Mouse (Mus musculus): ENCODE measurements around the gene Prkce.
A peak's percentile ranks its signal among the peaks of the same experiment; 100 is the strongest.

Prkce gene

DNA sequence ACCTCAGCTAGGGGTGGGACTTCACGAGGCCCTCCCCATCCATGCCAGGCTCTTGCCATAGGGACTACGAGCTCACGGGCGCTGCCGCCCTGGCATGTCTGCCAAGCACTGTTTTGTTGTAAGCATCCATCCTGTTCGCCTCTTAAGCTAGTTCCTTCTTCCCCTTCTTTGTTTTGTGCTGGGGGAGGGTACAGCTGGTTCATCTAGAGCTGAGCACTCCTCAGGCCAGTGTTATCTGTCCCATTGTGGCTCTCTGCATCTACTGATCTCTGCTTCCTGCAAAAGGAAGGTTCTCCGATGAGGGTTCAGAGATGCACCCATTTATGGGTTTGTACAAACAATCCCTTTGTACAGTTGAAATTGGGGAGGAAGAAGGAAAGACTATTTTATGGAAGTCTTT, 9.1 kb downstream of the Prkce start:
- no peak for DNase-seq (ENCODE audit: low read depth)

DNA sequence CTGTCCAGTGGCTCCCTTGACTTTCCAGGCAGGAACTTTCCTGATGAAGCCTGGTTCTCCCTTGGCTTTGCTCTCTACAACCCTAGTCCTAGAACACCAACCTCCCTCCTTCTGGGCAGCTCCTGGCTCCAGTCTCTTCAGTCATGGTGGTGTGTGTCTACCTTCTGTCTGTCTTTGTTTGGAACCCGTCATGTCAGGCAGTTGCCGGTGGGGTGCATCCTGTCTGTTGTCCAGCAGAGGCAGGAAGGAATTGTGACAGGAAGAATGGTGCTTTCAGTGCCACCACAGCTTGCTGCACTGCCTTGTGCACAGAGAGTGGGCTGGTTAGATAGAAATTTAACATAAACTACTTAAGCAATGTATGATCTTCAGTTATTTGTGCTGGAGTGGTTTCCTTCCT, 16.2 kb downstream of the Prkce start:
- DNase-seq (ENCODE audit: low read depth): peak; percentile 69

DNA sequence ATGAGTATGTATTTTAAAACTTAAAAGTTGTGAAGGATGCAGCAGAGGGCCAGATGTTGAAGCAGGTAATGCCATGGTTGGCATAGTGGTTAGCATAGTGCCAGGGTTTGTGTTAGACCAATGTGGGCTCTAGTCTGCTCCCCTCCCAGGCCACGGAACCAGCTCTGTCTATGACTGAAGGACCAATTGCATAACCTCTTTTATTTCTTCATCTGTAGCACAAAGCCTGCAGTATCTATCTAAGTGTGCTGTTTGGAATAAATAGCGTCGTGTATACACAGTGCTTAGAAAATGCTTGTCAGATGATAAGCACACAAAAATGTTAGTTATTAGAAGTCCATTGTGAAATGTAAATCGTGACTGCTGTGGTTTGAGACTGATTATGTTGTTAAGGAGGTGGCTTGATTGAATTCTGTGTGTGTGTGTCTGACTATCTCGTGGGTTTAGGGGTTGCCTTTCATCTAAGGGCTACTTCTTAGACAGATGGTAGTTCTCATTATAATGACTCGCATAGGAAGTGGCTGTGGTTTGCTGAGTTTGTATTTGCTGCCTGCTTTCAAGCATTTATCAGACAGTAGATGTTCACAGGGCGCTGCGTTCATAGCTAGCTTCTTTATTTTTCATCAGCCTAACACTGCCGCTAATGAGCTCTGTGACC, 17.1 kb downstream of the Prkce start:
- DNase-seq (ENCODE audit: low read depth): peak; percentile 73

DNA sequence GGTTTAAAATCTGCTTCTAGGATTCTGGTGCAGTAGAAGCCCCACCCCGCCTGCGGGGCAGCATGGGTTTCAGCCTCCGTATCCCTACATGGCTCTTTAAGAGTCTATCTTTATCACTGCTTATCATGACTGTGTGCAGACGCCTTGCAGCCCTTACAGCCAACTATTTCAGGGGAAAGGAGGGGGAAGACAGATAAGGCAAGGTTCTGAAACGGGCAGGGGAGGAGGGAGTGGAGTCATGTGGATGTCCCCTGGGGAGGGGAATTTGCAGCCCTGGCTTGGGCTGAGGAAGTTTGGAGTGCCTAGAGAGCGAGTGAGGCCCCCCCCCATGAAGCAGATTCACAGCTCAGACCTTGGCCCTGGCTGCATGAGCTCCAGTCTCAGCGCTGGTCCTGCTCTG, 18.0 kb downstream of the Prkce start:
- DNase-seq (ENCODE audit: low read depth): peak; percentile 86

DNA sequence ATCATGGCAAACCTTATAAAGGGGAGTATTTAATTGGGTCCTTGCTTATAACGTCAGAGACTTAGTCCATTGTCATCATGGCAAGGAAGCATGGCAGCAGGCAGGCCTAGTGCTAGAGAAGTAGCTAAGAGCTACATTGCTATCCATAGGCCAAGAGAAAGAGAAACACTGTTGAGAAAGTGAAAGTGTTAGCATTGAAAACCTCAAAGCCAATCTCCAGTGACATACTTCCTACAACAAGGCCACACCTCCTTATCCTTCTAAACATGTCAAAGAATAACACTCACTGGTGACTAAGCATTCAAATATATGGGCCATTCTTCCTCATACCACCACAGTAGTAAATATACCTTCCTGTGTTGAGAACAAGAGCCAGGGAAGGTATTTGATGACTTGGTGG, 20.2 kb downstream of the Prkce start:
- DNase-seq (ENCODE audit: low read depth): peak; percentile 91

DNA sequence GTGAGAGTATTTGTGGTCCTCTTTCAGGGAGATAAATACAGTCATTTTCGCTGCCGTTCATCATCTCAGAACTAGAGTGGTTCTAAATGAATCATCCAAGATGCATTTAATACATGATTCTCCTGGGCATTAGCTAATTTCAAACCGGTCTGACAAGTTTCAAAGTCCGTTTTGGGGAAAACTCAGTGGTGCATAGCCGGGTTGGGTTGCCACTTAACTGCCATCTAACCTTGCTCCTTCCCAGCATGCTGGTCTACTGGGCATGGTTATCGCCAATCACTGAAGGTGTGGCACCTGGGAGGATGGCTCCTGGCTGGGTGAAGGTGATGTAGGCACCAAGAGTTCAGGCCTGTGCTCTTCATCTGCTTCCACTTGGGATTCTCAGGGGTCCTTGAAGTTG, 26.4 kb downstream of the Prkce start:
- no peak for DNase-seq (ENCODE audit: low read depth)

DNA sequence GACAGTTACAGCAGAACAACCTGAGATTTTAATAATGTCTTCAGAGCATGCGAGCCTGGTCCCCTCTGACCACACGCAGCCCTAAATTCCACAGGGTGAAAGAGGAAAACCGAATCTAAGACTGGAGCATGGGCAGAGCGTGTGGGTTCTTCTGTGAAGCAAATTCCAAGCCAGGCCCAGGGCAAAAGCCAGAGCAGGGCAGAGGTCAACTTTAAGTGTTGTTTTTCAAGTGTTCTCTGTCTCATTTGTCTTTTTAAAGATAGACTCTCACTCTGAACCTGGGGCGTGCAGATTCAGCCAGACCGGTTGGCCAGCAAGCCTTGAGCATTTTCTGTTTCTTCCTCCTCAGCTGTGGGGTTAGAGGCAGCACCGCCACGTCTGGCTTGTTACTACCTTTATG, 27.3 kb downstream of the Prkce start:
- no peak for DNase-seq (ENCODE audit: low read depth)

DNA sequence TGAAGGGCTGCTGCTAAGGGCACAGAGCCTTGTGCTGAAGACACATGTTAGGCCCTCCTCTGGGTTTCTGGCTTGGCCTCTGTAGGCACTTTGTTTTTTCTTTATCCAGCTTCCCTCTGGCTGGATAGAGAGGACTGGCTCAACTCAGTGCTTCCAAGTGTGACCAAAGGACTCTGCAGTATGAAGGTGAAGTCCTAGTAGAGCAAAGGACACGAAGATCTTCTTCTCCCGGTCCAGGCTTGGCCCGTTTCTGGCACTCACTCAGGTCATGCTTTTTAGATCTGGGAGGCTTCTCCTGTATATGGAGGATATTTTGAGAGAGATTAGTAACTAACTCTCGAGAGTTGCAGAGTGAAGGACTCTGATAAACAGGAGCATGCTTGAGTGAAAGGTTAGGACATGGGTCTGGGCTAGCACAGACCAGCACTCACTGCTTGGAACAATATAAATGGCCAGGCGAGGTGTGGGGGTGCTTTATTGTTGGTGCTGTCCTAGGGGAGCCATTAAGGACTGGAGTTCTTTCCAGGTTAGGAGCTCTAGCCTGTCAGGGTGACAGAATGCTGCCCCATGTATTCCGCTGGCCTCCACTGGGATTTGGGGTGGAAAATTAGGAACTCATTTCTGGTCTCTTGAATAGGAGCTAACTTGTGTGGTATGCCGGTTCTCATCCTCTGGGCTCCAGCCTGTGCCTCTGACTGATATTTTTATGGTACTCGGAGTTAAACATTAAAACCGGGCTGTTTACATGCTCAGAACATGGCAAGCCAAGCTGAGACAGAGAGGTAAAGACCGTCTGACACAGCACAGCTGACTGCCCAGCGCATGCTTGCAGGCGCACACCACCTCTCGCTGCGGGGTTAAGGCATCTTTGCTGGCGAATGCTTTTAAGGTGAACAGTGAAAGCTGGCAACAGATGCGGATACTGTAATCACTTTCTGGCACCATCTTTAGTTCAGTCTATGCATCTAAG, 31.2 kb downstream of the Prkce start:
- DNase-seq (ENCODE audit: low read depth): no peak

DNA sequence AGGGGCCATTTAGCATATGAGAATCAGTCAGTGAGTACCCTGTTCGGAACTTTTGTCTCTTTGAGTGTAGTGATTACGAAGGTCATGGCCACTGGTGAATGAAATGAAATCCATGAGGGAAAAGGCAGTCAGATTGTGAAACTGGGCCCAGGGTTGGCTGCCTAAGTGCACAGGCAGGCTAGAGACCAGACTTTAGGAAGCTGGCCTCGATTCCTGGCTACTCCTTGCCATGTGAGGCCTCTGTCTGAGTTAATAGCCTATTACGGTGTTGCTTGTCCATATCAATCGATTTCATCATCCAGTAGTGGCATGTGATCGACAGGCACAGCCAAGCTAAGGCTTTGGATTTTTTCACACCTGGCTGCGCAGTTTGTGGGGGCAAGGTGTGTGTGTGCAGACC, 34.4 kb downstream of the Prkce start:
- DNase-seq (ENCODE audit: low read depth): no peak

DNA sequence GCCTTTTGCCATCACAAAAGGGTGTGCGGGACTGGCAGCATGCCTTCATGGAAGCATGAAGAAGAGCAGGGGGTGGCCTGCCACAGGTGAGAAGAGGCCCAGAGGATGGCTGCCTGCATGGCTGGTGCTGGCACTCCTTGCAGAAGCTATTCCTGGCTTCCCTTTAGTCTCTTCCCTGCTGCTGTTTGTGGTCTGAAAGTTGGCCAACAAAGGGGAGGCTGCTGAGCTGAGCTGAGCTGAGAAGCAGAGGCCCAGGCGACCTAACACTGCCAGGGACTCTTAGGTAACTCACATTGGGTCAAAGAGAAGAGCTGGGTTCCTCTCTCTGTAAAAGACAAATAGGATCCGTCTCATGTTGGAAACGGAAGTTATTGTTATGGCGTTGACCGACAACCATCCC, 35.4 kb downstream of the Prkce start:
- peak; percentile 7 for DNase-seq (ENCODE audit: low read depth)

DNA sequence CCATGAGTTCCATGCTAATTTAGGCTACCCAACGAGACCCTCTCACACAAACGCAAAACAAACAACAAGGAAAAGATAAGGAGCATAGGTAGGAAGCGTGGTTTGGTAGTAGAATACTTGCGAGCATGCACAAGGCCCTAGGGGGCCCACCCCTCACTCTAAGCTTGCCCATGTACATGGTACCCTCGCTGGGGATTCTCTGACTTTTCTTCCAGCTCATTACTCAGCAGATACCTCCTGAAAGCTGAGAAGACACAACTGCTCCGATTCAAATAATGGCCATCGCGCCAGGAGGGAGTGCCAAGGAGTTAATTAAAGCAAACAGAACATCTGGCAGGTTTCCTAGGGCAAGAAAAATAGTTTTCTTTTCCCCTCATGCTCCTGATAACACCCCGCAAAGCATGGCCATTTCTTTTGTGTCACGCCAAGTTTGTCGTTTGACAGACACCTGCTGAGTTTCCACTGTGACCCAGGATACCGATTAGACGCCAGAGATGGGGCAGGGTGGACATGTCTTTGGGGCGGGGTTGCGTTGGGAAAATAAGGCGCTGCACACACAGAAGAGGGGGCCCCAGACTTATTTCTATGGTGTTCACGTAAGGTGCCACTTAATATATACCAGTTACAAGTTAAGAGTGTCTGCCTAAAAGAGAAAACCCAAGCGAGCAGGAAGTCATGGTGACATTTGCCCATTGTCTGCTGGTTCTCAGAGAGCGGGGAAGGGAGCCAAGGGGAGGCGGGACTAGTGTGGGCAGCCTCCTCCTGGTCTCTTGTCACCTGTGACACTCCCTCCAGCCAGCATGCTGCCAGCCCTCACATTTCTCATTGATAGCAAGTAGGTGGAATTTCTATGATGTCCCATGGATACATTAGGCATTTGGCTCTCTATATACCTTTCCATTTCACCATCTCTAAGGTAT, 36.2 kb downstream of the Prkce start:
- no peak for DNase-seq (ENCODE audit: low read depth)

DNA sequence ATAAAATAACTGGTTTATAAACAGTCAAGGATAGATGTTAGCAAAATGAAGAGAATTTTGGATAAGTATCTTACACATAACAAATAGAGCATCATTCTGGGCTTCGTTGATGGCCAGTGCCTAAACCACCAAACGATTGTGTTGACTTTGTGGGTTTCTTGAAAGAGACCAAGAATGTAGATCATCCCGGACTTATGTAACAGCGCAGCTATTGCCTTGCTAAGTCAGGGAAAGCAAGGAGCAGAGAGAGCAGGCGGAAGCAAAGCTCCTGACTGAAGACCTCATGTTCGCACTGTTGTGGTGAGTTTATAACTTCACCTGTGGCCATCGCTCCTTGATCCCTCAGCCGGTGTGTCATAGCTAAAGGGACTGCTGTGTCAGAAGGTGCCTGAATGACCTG, 38.7 kb downstream of the Prkce start:
- DNase-seq (ENCODE audit: low read depth): peak; percentile 51

DNA sequence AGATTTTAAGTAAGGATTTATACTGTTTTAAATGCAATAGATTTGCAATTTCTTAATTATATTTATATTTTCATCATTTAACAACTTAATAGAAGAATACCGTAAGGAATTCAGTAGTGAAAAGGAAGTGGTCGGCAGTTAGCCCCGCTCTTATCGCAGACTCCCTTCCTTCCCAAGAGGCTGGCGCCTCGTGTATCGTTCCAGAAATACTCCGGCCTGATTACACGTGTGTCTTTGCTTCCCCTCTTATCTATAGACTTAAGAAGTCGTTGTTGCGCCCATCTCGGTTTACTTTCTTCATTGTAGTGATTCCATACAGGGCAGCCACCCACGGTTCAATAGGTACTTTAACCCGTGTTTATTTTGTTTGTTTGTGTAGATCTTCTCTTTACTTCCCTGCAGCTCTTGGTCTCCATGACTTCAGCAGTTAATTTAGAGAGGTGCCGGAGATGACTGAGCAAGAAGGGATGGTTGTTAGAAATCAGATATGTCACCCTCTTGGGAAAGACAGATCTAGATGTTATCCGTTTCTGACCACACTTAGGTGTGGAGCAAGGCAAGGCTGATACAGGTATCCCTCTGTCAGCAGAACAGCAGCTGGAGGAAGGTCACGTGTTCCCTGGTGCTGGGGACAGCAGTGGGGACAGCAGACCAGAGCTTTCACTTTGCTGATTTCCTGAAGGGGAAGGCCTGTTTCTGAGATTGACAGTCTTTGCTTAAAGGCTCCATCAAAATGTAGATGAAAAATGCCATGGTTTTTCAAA, 40.7 kb downstream of the Prkce start:
- peak; percentile 50 for DNase-seq (ENCODE audit: low read depth)

DNA sequence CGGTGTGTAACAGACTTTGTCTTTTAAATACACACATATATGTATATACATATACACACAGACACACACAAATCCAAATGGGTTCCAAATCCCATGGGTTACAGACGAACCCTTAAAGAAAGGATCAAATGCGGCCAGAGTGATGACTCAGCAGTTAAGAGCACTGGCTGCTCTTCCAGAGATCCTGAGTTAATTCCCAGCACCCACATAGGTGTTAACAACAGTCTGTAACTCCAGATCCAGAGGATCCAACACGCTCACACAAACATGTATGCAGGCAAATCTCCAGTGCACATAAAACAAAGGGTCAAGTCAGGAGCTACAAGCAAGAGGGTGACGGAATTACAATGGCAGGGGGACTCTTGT, 41.2 kb downstream of the Prkce start:
- DNase-seq (ENCODE audit: low read depth): no peak

DNA sequence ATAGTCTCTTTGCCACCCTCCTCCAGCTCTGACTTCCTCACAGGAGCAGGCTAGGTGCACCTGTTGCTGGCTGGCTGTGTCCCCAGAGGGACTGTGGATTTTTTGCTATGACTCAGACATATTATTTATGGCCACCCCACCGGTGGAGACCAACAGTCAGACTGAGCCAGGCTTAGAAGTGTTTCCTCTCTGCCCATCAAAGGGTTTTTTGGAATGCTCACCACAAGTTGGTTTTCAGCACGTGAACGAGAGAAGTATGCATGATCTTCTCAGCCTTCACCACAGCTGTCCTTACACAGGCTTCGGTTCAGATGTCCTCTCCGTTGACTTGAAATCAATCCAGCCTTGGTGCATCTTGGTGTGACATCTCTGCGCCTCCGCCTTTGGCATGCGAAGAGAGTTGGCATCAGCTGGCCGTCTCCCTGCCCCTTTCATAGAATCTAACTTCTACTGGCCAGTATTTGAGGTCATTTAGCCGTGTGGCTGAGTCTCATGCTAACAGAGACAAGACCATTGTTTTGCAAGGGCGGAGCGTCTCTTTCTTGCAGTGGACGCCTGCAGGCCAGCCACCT, 42.2 kb downstream of the Prkce start:
- DNase-seq (ENCODE audit: low read depth): peak; percentile 30

DNA sequence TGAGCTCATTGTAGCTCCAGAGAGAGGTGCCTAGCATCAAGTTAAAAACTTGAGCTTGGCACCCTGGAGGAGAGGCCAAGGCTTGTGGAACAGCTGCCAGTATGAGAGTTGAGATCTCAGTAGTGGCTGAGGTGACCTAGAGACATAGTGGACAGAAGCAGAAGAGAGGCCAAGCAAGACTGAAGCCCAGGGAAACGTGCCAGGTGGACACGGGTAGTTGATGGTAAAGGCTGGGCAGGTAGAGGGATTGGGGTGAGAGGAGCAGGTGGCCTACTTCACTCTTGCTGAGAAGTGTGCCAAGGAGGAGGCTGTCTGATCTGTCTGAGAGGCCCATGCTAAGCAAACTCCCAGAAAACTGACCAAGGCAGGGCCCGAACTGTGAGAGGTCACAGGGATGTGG, 44.6 kb downstream of the Prkce start:
- DNase-seq (ENCODE audit: low read depth): no peak

DNA sequence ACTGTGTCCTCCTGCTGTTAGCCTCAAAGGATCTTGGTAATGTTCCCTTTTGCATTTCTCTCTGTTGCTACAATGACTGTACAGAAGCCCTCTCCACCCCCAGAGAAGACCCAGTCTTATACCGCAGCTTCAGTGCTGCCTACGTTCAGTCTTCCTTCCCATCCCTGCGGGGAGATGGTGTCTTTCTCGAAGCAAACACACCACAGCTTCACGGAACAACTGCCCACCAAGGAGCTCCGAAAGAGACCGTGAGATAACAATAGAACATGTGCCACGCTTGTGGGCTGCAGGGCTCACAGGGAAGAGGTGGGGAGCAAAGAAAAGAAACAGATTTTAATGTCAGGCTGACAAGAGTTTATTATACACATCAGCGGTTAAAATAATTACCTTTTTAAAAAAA, 46.7 kb downstream of the Prkce start:
- DNase-seq (ENCODE audit: low read depth): no peak

DNA sequence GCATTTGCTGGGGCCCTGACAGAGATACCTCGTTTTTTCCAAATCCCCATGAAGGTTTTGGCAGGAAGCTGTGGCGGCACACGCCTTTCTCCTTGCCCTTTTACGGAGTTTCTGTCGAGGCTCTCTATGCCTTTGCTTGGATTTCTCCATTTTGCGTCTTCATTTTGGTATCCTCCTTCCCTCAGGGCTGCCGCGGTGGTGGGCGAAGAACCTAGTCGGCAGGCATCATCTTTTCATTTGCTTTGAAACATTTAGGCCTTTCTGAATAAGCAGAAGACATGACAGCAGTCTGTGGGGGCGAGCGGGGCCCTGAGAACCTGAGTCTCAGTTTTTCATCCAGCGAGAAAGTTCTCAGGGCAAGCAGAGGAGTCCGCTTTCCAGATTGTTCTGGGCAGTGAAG, 47.2 kb downstream of the Prkce start:
- no peak for DNase-seq (ENCODE audit: low read depth)

DNA sequence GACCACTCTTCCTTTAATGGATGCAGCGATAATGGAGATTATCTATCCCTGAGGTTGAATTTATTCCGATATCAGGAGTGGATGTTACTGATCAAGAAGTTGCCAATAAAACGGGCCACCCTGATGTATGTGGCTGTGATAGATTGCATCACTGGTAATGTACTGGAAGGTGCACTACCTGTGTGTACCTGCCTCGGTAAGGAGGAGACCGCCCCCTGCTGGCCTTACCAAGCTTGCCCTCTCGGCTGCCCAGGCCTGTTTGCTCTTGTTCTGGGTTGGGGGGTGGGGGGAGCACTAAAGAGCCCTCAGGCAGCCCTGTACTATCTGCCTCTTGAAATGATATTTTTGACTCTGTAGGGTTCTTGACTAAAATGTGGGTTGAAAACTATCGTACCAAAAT, 48.2 kb downstream of the Prkce start:
- DNase-seq (ENCODE audit: low read depth): peak; percentile 26

DNA sequence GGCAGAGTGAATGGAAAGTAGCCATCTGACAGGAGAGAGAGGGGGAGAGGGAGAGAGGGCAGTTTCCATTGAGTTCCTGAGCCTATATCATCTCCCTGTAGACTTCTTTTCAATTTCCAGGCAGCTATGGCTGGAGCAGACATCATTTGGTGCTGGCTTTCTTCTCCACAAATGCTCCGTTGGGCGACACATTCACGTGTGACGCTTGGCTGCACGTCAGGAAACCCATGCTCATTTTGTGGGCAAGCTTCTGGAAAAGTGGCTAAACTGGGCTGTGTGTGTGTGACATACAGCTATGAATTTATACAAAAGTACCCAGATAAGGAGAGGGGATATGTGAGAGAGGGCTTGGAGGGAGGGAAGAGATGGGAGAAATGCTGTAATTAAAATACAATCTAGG, 49.9 kb downstream of the Prkce start:
- DNase-seq (ENCODE audit: low read depth): no peak

DNA sequence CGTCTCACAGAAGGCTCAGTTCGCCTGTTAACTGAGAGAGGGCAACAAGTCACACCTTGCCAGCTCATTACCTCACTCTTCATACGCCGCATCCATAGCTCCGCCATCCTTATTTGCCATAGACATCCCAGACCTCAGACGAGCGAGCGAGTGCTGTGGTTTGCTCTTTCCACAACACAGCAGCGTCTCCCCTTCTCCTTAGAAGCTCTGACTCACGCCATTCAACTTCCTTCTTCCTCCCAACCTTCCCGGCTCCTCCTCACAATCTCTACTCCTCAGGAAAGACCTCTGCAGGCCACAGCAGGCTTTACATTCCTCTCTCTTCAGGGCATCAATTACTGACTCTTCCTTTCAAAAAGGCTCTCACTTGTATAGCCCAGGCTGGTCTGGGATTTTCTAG, 51.0 kb downstream of the Prkce start:
- DNase-seq (ENCODE audit: low read depth): peak; percentile 39

All from 416B (cell line).